Mouse (Mus musculus) layer of hippocampus, postnatal 36 days (tissue): ENCODE results near the gene Zic5. TPM values are rescaled to one million over a fixed set of nuclear protein-coding genes. Genes with fewer than 3 reads are reported as not detected.

ENCODE experiments used
- DNase-seq, 2 experiments: peaks; one replicate each; pipeline ENCODE4 v3.0.0; 2022
- total RNA-seq, 2 experiments: library from RNA; stranded (reverse); gene quantifications; 2 replicates each; pipeline ENCODE4 v1.2.3; 2021

Zic5 gene
- total RNA-seq, 2 experiments from 2014 or later, result 2.3 to 4.6 TPM

GRCm38 (mm10) chr14:122427204-122427560 is 38.3 kb downstream of the Zic5 start:
- DNase-seq, result no peak

DNA sequence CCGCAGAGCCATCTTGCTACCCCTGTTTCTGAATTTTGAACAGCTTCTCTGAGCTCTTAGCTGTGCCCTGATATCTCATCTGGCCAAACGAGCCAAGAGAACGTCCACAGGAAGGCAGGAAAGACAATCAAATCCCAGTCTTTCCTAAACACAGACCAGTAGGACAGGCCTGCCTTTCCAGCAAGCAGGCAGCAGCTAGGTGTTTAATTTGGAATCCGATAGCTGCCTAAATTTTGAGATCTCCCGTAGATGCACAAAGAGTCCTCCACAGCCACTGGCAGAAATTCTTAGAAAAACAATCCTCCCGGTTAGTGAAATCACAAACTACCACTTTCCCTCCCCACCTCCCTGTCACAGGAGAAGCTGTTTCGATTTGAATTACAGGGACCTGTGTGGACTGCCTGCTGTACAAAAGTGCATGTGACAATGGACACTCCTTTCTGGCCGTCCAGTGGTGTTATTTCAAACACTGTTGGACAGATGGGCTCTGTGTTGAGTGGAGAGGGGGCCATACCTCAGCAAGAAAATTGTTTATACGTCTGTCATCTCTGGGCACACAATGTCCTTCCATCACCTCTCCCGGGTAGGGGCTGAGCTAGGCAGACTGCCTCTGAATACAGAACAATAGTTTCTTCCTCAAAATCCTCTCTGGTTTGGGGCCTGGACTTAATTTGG is 38.8 kb downstream of the Zic5 start:
- no peak for DNase-seq

DNA sequence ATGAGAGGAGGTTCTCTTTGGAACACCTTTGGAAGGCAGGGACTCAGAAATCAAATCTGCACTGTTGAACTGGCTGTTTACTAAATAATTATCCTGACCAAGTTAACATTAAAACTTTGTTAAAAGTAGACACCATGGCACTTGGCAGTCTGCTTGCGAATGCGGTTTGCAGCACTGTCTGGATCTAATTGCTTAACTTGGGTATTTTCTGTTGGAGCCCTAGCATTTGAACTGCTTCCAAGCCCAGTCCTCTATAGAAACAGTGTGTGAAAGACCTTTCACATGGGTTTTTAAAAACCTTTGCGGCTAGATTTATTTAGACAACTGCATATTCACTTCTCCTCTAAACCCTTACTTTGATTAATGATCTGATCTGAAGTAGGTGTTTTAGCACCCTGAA is 41.0 kb downstream of the Zic5 start:
- no peak for DNase-seq

DNA sequence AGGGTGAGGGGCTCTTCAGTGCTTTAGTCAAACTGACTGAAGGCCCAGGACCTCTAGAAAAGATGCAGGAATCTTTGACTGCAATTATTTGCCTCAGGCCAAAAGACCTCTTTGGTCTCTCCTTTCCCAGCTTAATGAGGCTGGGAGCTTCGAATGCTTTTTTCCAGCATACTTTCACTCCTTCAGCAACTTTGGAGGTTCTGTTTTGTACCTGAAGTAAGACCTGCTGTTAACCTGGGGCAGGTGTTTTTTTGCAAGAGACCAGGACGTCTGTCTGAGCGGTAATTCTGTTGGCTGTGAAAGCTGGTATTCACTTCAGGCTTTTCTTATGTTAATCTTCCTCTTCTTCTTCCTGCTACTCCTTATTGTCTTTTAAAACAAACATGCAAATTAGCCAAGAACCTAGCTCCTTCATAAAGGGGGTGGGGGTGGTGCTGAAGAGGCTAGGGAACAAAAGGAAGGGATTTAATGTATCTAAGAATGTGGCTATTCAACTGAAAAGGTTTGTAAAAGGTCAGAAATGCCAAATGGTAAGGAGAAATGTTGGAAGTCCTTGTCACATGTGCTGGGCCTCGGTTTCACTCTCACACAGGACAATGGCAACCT is 49.2 kb downstream of the Zic5 start:
- no peak for DNase-seq

- no peak for DNase-seq
Measured at GRCm38 (mm10) chr14:122414786-122415185, 50.7 kb downstream of the Zic5 start.

DNA sequence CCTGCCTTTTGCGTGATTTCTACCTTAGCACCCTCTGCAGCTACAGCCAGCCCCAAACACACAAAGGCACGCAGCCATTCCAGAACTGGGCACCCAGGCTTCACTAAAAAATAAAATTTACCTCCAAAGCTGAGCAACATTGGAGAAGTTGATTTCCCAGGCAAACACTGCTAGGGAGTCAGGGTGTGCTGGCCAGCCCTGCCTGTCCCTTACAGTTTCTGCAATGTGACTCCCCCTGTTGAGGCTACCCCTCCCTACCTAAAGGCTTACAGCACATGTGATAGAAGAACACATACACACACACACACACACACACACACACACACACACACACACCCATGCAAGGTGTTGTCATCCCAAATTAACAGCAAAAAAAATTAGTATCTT is 51.9 kb downstream of the Zic5 start:
- no peak for DNase-seq

DNA sequence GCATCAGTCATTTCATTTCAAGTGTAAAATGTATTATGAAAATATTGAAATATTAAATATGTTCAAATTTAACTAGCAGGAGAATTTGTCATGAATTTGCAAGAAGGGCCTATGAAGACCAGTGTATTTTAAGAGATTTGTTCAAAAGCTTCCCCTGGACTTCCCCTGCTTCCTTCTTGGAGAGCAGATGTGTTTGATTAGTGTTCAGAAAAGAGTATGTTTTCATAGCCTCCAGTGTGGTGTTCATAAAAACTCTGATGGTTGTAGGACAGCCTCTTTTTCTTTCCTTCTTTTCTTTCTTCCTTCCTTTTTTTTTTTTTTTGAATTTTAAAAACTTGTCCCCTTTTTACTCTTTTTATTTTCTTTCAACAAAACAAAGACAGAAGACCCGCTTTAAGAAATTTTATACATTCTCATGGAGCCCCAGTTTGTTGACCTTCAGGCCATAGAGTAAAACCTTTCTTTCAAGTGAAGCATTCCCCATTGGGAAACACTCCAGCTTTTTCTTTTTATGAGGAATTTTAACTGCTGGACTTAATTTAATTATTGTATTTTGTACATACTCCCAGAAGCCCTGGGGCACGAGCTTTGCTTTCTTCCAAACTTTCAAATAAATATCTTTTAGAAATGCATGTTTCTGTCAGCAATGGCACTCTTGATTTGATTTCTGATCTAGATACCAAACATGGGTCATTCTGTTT is 52.5 kb downstream of the Zic5 start:
- DNase-seq, result no peak

Other genes with a start within 250 kb of the Zic5 start
- under 1 TPM; 0.27 to 0.68 TPM for gene Gm5089, start 14.6 kb downstream of the Zic5 start, total RNA-seq
- 10 to 100 TPM; 17.3 to 19.5 TPM for gene Zic2, start 9.8 kb upstream of the Zic5 start, total RNA-seq
- not detected for gene Gm10837, start 24.9 kb upstream of the Zic5 start, total RNA-seq
- 10 to 100 TPM; 36.1 to 52.2 TPM for gene Pcca, start 68.6 kb upstream of the Zic5 start, total RNA-seq